Mouse (Mus musculus): ENCODE measurements around the gene Sec14l3.

DNA sequence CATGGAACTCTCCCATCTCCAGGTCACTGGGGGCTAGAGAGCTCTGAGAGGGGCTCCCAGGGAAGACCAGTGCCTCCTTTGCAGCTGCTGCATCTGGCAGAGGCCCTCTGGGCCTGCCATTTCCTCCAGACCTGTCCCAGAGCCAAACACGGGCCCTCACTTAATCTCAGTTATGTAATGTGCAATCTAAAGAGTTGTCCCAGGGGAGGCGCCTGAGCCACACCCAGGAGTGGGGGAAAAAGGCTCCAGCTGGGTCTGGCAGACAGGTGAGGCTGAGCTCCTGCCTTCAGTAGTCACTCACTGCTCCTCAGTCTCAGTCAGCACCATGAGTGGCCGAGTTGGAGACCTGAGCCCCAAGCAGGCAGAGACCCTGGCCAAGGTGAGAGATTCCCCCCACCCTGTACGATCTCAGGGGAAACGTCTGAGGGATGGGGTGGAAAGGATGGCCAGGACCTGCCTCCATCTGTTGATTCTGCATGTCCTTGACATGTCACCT, at the start of gene Sec14l3:
- TF ChIP-seq POLR2A (IDR thresholded peaks at IDR 0.05; ENCODE audit: control insufficient read depth in 1 of 2, insufficient read depth in 1 of 2, low read depth in 1 of 2, low read length in 2 of 2, poor library complexity in 1 of 2) (no peak), NRF1 (IDR thresholded peaks at IDR 0.05; ENCODE audit: insufficient read depth, low read depth, low read length, poor library complexity, severe bottlenecking) (no peak), CTCF (IDR thresholded peaks at IDR 0.05 in 2 of 3, conservative IDR thresholded peaks at IDR 0.05 in 1 of 3; ENCODE audit: control insufficient read depth in 1 of 3, insufficient read depth in 1 of 3, low read depth in 2 of 3, low read length in 3 of 3, poor library complexity in 1 of 3, severe bottlenecking in 1 of 3) (no peak), TAL1 (IDR thresholded peaks at IDR 0.05; ENCODE audit: low read length) (no peak), BHLHE40 (IDR thresholded peaks at IDR 0.05; ENCODE audit: borderline replicate concordance, low read depth, low read length) (no peak)
